Mouse (Mus musculus) midbrain, embryonic 11.5 days (tissue): Measurements from ENCODE around the gene Stx1b. TPM values are rescaled to one million over a fixed set of nuclear protein-coding genes. Genes with fewer than 3 reads are reported as not detected.

Source experiments
- ATAC-seq: fragments of 200-750 bp; cut with Nextera tagmentation; 2 replicates; pipeline ENCODE4 v1.8.0; 2017; ENCODE audit warnings: moderate TSS enrichment, moderate library complexity; ENCODE audit not compliant: low FRiP score
- DNase-seq: peaks from one replicate; pipeline ENCODE4 v3.0.0; 2015; ENCODE audit warnings: low spot score; ENCODE audit errors: missing footprints
- H3K27ac ChIP-seq: fragments of 300-500 bp; sonication (generic); 2 replicates; pipeline ENCODE4 v1.5.1; 2014; ENCODE audit warnings: low read depth, low read length
- H3K27me3 ChIP-seq: fragments of 300-500 bp; sonication (generic); 2 replicates; pipeline ENCODE4 v1.6.1; 2014; ENCODE audit warnings: mild to moderate bottlenecking, low read length, moderate library complexity, mixed read lengths; ENCODE audit not compliant: control insufficient read depth, insufficient read depth
- H3K36me3 ChIP-seq: fragments of 300-500 bp; sonication (generic); 2 replicates; pipeline ENCODE4 v1.6.1; 2014; ENCODE audit warnings: mild to moderate bottlenecking, low read length, moderate library complexity, mixed read lengths; ENCODE audit not compliant: control insufficient read depth, insufficient read depth
- H3K4me1 ChIP-seq: fragments of 300-500 bp; sonication (generic); 2 replicates; pipeline ENCODE4 v1.6.1; 2014; ENCODE audit warnings: low read length; ENCODE audit not compliant: control insufficient read depth, insufficient read depth
- H3K4me2 ChIP-seq: fragments of 300-500 bp; sonication (generic); 2 replicates; pipeline ENCODE4 v1.6.1; 2014; ENCODE audit warnings: mild to moderate bottlenecking, moderate library complexity
- H3K4me3 ChIP-seq: fragments of 300-500 bp; sonication (generic); 2 replicates; pipeline ENCODE4 v1.5.1; 2014; ENCODE audit warnings: low read depth, low read length
- H3K9ac ChIP-seq: fragments of 300-500 bp; sonication (generic); 2 replicates; pipeline ENCODE4 v1.6.1; 2014; ENCODE audit warnings: low read length
- H3K9me3 ChIP-seq: fragments of 300-500 bp; sonication (generic); 2 replicates; pipeline ENCODE4 v1.6.1; 2016; ENCODE audit warnings: low read length; ENCODE audit not compliant: control insufficient read depth
- WGBS: fragments of 180-500 bp; shearing (Covaris S2); extraction: QIAGEN DNeasy Blood & Tissue Kit; methylation state at CpG from one replicate; pipeline ENCODE4 v1.1.7; 2014; 5-methylcytosine and 5-hydroxymethylcytosine counted together
- polyA plus RNA-seq: library from polyadenylated mRNA; unstranded; fragments of >200 nt; fragmentation: Nextera tagmentation; extraction: Ambion mirVana; gene quantifications from 2 replicates; pipeline ENCODE4 v1.2.1, GENCODE M21; 2014

The Stx1b gene
- polyA plus RNA-seq, 1 experiment from 2014 or later: 8.4 TPM

DNA sequence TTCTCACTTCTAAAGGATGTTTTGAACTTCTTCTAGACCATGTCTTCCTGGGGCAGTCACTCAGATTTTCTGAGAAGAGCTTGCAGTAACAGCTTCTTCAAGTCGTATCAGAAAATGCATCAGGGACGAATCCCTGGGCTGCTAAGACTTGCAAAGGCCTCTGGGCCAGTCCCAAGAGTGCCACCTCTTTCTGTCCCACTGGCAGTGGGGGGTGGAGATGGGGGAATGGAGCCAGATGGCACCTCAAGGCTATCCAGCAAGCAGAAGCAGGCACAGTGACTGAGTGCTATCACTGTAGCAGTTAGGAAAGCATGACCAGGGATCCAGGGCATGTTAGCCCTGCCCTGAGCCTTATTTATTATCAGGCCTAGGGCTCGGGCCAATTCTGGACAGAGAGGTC lies 12.1 kb downstream of the Stx1b start:
- WGBS: 80% methylated on average over 3 of the region's 3 CpGs
- H3K4me2 ChIP-seq: no peak overlapping the region
- H3K36me3 ChIP-seq: 0 out of 2 replicates have a peak, but pooled peaks cover 3% of the 10 kb centered on the region
- no peaks in the 10 kb centered on the region for H3K9me3 ChIP-seq
- no peak for DNase-seq
- ATAC-seq: no peak
- H3K27me3 ChIP-seq: no peaks in the 10 kb centered on the region
- H3K9ac ChIP-seq: no peak overlapping the region
- H3K27ac ChIP-seq: no peak overlapping the region
- no peak overlapping the region for H3K4me3 ChIP-seq
- H3K4me1 ChIP-seq: no peaks in the 10 kb centered on the region

DNA sequence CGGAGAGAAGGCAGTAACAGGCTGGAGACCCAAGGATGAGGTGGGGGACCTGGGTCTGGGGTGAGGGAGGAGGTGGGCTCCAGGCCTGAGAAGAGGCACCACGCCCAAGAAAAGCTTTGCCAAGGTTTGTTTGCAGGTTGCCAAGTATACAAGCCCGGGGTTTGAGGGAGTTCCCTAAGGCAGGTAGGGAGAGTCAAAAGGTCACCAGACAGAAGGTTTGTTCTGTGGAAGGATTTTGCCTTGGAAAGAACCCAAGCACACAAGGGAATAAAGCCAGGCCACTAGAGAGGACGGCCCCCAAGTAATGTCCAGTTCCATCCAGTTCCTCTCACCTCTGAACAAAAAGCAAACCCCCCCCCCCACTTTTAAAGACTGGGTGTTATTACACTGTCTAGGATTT lies 13.1 kb downstream of the Stx1b start:
- Histone ChIP-seq H3K27ac (no peak overlapping the region), H3K9ac (no peak overlapping the region), H3K36me3 (0 out of 2 replicates have a peak, but pooled peaks cover 3% of the 10 kb centered on the region), H3K27me3 (no peaks in the 10 kb centered on the region), H3K4me1 (no peaks in the 10 kb centered on the region), H3K4me3 (no peak overlapping the region), H3K9me3 (no peaks in the 10 kb centered on the region), H3K4me2 (no peak overlapping the region)
- 89% methylated on average over 4 of the region's 4 CpGs for WGBS
- no peak for ATAC-seq
- DNase-seq: no peak

DNA sequence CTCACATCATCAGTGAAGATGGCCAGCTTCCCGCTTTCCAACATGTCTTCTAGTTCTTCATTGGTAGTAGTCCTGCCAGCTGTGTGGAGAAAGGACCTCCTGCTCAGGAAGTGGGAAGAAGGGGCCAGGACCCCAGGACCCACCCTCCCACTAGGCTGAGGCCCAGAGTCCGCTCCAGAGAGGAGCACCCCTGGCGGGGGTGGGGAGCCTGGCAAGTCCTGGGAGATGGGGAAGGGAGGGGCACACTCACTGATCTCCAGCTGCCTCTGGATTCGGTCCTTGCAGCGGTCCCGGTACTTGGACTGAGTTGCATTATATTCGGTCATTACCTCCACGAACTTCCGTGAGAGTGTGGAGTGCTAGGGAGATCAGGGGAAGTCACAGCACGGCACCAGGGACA lies 13.7 kb downstream of the Stx1b start:
- H3K36me3 ChIP-seq: 0 out of 2 replicates have a peak, but pooled peaks cover 3% of the 10 kb centered on the region
- ATAC-seq: no peak
- 82% methylated on average over 10 of the region's 10 CpGs for WGBS
- H3K27me3 ChIP-seq: no peaks in the 10 kb centered on the region
- H3K9me3 ChIP-seq: no peaks in the 10 kb centered on the region
- H3K4me1 ChIP-seq: no peaks in the 10 kb centered on the region
- H3K9ac ChIP-seq: no peak overlapping the region
- no peak overlapping the region for H3K4me2 ChIP-seq
- H3K4me3 ChIP-seq: no peak overlapping the region
- no peak overlapping the region for H3K27ac ChIP-seq
- DNase-seq: peak; percentile 75

DNA sequence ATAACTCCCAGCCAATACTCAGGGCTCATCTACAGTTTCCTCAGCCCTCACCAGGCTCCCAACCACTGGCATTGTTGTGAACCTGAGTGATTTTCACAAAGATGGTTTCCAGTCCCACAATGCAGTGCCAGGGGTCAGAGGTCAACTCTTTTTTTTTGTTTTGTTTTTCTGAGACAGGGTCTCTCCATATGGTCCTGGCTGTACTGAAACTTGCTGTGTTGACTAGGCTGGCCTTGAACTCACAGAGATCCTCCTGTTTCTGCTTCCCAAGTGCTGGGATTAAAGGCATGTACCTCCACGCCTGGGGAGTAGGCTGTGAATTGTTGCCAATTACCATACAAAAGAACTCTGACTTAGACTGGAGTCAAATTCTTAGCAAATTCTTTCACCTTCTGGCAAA lies 14.5 kb downstream of the Stx1b start:
- WGBS: 76% methylated on average over 1 of the region's 1 CpGs
- Histone ChIP-seq H3K9ac (no peak overlapping the region), H3K4me2 (no peak overlapping the region), H3K27me3 (no peaks in the 10 kb centered on the region), H3K4me3 (no peak overlapping the region), H3K36me3 (0 out of 2 replicates have a peak, but pooled peaks cover 3% of the 10 kb centered on the region), H3K9me3 (no peaks in the 10 kb centered on the region), H3K4me1 (no peaks in the 10 kb centered on the region), H3K27ac (no peak overlapping the region)
- ATAC-seq (no peak), DNase-seq (peak; percentile 84)

DNA sequence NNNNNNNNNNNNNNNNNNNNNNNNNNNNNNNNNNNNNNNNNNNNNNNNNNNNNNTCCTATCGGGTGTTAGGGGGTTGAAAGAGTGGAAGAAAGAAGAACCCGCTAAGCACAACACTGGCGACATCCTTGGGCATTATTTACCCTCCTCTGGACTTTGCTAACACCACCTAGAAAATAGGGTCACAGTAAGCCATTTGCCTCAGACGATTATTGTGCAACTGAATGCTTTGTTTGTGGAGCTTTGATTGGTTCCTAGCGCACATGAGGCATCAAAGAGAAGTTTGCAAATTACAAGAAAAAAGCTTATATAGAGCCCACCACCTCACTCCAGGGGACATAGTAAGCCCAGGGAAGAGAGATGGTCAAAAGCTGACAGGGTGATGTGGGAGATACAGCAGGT lies 15.5 kb downstream of the Stx1b start:
- Histone ChIP-seq H3K27ac (no peak overlapping the region), H3K4me2 (no peak overlapping the region), H3K9ac (no peak overlapping the region), H3K4me3 (no peak overlapping the region), H3K27me3 (no peaks in the 10 kb centered on the region), H3K36me3 (no peaks in the 10 kb centered on the region), H3K4me1 (no peaks in the 10 kb centered on the region), H3K9me3 (no peaks in the 10 kb centered on the region)
- DNase-seq: no peak
- WGBS: 81% methylated on average over 5 of the region's 5 CpGs
- ATAC-seq: no peak

DNA sequence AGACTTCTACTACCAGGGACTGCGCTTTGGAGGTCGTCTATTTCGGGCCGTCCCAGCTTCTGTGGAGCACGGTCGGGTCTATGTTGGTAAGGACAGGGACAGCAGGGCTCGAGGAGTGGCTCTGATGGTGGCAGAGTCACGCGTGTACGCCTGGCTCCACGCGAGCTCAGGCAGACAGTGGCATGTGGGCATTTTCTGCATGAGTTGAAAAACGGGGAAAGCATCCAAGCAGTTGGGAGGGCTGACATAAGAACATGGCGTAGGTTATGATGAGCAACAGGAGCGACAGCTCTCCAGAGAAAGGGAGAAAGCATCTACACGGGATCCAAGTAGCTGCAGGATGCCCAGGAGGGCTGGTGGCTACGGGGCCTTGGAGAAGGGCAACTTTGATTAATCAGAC lies 22.0 kb downstream of the Stx1b start:
- Histone ChIP-seq H3K9me3 (no peaks in the 10 kb centered on the region), H3K27ac (no peak overlapping the region), H3K4me3 (no peak overlapping the region), H3K4me2 (no peak overlapping the region), H3K9ac (no peak overlapping the region), H3K4me1 (peaks cover 4% of the 10 kb centered on the region), H3K27me3 (no peaks in the 10 kb centered on the region), H3K36me3 (peaks cover 16% of the 10 kb centered on the region)
- 92% methylated on average over 17 of the region's 17 CpGs for WGBS
- ATAC-seq: no peak
- DNase-seq: peak; percentile 14

DNA sequence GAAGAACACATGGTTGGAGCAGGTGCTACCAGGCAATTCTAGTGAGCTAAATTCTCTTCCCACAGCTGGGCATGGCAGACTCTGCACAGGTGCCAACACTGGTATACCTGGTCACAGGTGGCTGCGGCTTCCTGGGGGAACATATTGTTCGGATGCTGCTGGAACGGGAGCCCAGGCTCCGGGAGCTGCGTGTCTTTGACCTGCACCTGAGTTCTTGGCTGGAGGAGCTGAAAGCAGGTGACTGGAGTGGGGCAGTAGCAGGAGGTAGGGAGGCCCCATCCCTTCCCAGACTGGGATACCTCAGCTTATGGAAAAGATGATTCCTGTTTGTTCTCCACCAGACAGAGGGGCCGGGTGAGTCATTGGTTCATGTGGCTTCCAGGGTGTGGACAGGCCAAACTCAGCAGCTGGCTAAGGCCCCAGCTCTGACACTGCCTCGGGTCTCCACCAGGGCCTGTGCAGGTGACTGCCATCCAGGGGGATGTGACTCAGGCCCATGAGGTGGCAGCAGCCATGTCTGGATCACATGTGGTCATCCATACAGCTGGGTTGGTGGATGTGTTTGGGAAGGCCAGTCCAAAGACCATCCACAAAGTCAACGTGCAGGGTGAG lies 23.2 kb downstream of the Stx1b start:
- H3K27me3 ChIP-seq: no peaks in the 10 kb centered on the region
- H3K4me3 ChIP-seq: no peak overlapping the region
- peaks cover 4% of the 10 kb centered on the region for H3K4me1 ChIP-seq
- H3K36me3 ChIP-seq: peaks cover 19% of the 10 kb centered on the region
- ATAC-seq: no peak
- peak; percentile 77 for DNase-seq
- H3K4me2 ChIP-seq: no peak overlapping the region
- H3K9me3 ChIP-seq: no peaks in the 10 kb centered on the region
- 88% methylated on average over 8 of the region's 8 CpGs for WGBS
- no peak overlapping the region; the same call in 1 of the 2 replicates for H3K9ac ChIP-seq
- H3K27ac ChIP-seq: no peak overlapping the region

DNA sequence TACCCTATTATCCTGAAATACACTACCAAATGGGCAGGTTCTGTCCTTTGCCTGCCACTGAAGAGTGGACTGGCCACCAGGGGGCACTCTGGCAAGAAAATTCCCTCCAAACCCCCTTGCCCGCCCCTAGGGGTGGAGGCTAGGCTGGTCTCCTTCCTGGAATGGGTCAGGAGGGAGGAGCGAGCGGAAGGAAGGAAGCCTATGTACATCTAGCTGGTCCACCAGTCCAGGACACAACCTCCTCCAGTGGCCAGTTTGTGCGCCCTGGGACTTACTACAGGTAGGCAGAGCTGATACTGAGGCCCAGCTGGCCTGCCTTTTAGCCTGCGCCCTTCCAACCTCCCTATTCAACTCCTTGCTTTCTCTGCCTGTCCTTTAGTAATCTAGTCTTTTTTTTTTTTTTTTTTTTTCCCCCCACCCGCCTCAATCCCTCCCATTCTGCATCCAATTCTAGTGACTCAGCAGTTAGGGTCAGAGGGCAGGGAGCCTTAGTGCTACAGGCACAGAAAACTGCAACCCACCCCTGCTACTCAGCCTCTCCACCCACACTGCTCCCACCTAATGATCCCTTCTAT lies 23.8 kb downstream of the Stx1b start, which contains the start of gene Hsd3b7:
Gene Hsd3b7, plus strand, starts transcription at position 170 of the 575 bp plus-strand sequence.
- H3K9ac ChIP-seq: peak within 1 kb of the TSS; percentile 44
- H3K4me3 ChIP-seq: 0 out of 2 replicates have a peak within 1 kb of the TSS, but pooled peaks have one; percentile 7
- peak; percentile 99 for DNase-seq
- H3K9me3 ChIP-seq: no peaks in the 10 kb centered on the region
- 32% methylated on average over 6 of the region's 6 CpGs for WGBS
- no peak within 1 kb of the TSS for H3K4me2 ChIP-seq
- H3K27me3 ChIP-seq: no peaks in the 10 kb centered on the region
- H3K4me1 ChIP-seq: peaks cover 4% of the 10 kb centered on the region
- no peak within 1 kb of the TSS for H3K27ac ChIP-seq
- H3K36me3 ChIP-seq: peaks cover 22% of the 10 kb centered on the region
- ATAC-seq: peak; percentile 85

DNA sequence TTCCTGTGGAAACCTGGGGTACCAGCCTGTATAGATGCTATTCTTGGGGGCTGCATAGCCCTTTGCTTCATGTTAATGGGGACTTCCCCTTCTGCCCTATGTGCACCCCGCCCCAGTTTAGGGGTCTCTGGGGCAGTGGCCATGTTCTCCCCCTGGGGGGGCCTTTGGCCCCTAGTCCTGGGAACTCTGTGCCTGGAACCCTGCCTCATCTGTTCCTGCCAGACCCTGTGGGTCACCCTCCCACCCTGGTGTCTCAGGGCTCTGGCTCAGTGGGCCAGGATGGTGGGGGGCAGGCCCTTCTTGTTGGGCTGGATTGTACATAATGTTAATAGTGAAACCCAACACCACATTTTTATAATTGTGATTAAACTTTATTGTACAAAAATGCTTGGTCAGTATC lies 24.6 kb downstream of the Stx1b start:
- no peak overlapping the region for H3K9ac ChIP-seq
- H3K4me3 ChIP-seq: no peak overlapping the region
- ATAC-seq (peak; percentile 28; the same call in 1 of the 2 replicates), DNase-seq (peak; percentile 70)
- peaks cover 28% of the 10 kb centered on the region for H3K36me3 ChIP-seq
- WGBS: 95% methylated on average over 1 of the region's 1 CpGs
- no peak overlapping the region for H3K27ac ChIP-seq
- no peaks in the 10 kb centered on the region for H3K9me3 ChIP-seq
- H3K4me2 ChIP-seq: no peak overlapping the region
- H3K27me3 ChIP-seq: no peaks in the 10 kb centered on the region
- peaks cover 4% of the 10 kb centered on the region for H3K4me1 ChIP-seq
